Mouse (Mus musculus): ENCODE results near the gene 2900026A02Rik. TPM values are rescaled to one million over a fixed set of nuclear protein-coding genes. Genes with fewer than 3 reads are reported as not detected.

The 2900026A02Rik gene
- polyA plus RNA-seq, 1 experiment from 2014 or later, result 7.2 TPM

GRCm38 (mm10) chr5:113225271-113225670 is 4.2 kb upstream of the 2900026A02Rik start:
- no peak for ATAC-seq (ENCODE audit: low FRiP score, low TSS enrichment)
- WGBS, result 13% methylated on average over 10 of the region's 10 CpGs
- Histone ChIP-seq H3K27ac (ENCODE audit: low read length) (no peak overlapping the region), H3K4me2 (replicated peaks; ENCODE audit: low read depth, low read length) (peak overlapping the region; percentile 57; the same call in 1 of the 2 replicates), H3K27me3 (ENCODE audit: insufficient read depth, low read length) (no peaks in the 10 kb centered on the region), H3K4me3 (ENCODE audit: low read length) (no peak overlapping the region), H3K4me1 (ENCODE audit: insufficient read depth, low read length) (peaks cover 17% of the 10 kb centered on the region), H3K36me3 (ENCODE audit: insufficient read depth, low read length) (no peaks in the 10 kb centered on the region), H3K9me3 (ENCODE audit: low read length) (no peaks in the 10 kb centered on the region; the same call in 1 of the 2 replicates), H3K9ac (replicated peaks; ENCODE audit: low read length) (no peak overlapping the region)

- peaks cover 28% of the 10 kb centered on the region for H3K4me1 ChIP-seq (ENCODE audit: insufficient read depth, low read length)
- H3K27me3 ChIP-seq (ENCODE audit: insufficient read depth, low read length), result no peaks in the 10 kb centered on the region
- ATAC-seq (ENCODE audit: low FRiP score, low TSS enrichment), result no peak
- no peak overlapping the region for H3K4me2 ChIP-seq (replicated peaks; ENCODE audit: low read depth, low read length)
- H3K27ac ChIP-seq (ENCODE audit: low read length), result no peak overlapping the region
- no peaks in the 10 kb centered on the region for H3K36me3 ChIP-seq (ENCODE audit: insufficient read depth, low read length)
- WGBS, result 51% methylated on average over 4 of the region's 4 CpGs
- H3K4me3 ChIP-seq (ENCODE audit: low read length), result no peak overlapping the region
- H3K9me3 ChIP-seq (ENCODE audit: low read length), result no peaks in the 10 kb centered on the region; the same call in 1 of the 2 replicates
- no peak overlapping the region for H3K9ac ChIP-seq (replicated peaks; ENCODE audit: low read length)
These were observed 2.9 kb upstream of the 2900026A02Rik start for GRCm38 (mm10) chr5:113223888-113224287.

GRCm38 (mm10) chr5:113220383-113221146 is 471 bp downstream of the 2900026A02Rik start:
- Histone ChIP-seq H3K9ac (replicated peaks; ENCODE audit: low read length) (peak overlapping the region; percentile 75), H3K4me2 (replicated peaks; ENCODE audit: low read depth, low read length) (peak overlapping the region; percentile 90), H3K4me3 (ENCODE audit: low read length) (peak overlapping the region; percentile 75), H3K36me3 (ENCODE audit: insufficient read depth, low read length) (no peaks in the 10 kb centered on the region), H3K4me1 (ENCODE audit: insufficient read depth, low read length) (peaks cover 44% of the 10 kb centered on the region), H3K27ac (ENCODE audit: low read length) (peak overlapping the region; percentile 88), H3K27me3 (ENCODE audit: insufficient read depth, low read length) (no peaks in the 10 kb centered on the region), H3K9me3 (ENCODE audit: low read length) (no peaks in the 10 kb centered on the region; the same call in 1 of the 2 replicates)
- 2% methylated on average over 62 of the region's 64 CpGs for WGBS
- ATAC-seq (ENCODE audit: low FRiP score, low TSS enrichment), result peak; percentile 52

- 42% methylated on average over 7 of the region's 7 CpGs for WGBS
- H3K27ac ChIP-seq (ENCODE audit: low read length), result no peak overlapping the region
- peaks cover 41% of the 10 kb centered on the region for H3K4me1 ChIP-seq (ENCODE audit: insufficient read depth, low read length)
- no peak overlapping the region for H3K9ac ChIP-seq (replicated peaks; ENCODE audit: low read length)
- no peak for ATAC-seq (ENCODE audit: low FRiP score, low TSS enrichment)
- no peaks in the 10 kb centered on the region for H3K36me3 ChIP-seq (ENCODE audit: insufficient read depth, low read length)
- no peaks in the 10 kb centered on the region; the same call in 1 of the 2 replicates for H3K9me3 ChIP-seq (ENCODE audit: low read length)
- peak overlapping the region; percentile 75 for H3K4me3 ChIP-seq (ENCODE audit: low read length)
- no peaks in the 10 kb centered on the region for H3K27me3 ChIP-seq (ENCODE audit: insufficient read depth, low read length)
- H3K4me2 ChIP-seq (replicated peaks; ENCODE audit: low read depth, low read length), result peak overlapping the region; percentile 90
These were observed 1.2 kb downstream of the 2900026A02Rik start for GRCm38 (mm10) chr5:113219876-113220275.

- no peak overlapping the region for H3K4me3 ChIP-seq (ENCODE audit: low read length)
- no peaks in the 10 kb centered on the region for H3K36me3 ChIP-seq (ENCODE audit: insufficient read depth, low read length)
- peaks cover 43% of the 10 kb centered on the region for H3K4me1 ChIP-seq (ENCODE audit: insufficient read depth, low read length)
- H3K9ac ChIP-seq (replicated peaks; ENCODE audit: low read length), result no peak overlapping the region
- H3K27ac ChIP-seq (ENCODE audit: low read length), result no peak overlapping the region; the same call in 1 of the 2 replicates
- no peaks in the 10 kb centered on the region for H3K27me3 ChIP-seq (ENCODE audit: insufficient read depth, low read length)
- 64% methylated on average over 6 of the region's 6 CpGs for WGBS
- H3K4me2 ChIP-seq (replicated peaks; ENCODE audit: low read depth, low read length), result no peak overlapping the region; the same call in 1 of the 2 replicates
- H3K9me3 ChIP-seq (ENCODE audit: low read length), result no peaks in the 10 kb centered on the region; the same call in 1 of the 2 replicates
- ATAC-seq (ENCODE audit: low FRiP score, low TSS enrichment), result no peak
These were observed 1.6 kb downstream of the 2900026A02Rik start for GRCm38 (mm10) chr5:113219450-113219849.

GRCm38 (mm10) chr5:113218617-113219235 is 2.3 kb downstream of the 2900026A02Rik start:
- Histone ChIP-seq H3K36me3 (ENCODE audit: insufficient read depth, low read length) (no peaks in the 10 kb centered on the region), H3K4me2 (replicated peaks; ENCODE audit: low read depth, low read length) (no peak overlapping the region; the same call in 1 of the 2 replicates), H3K4me3 (ENCODE audit: low read length) (no peak overlapping the region), H3K9ac (replicated peaks; ENCODE audit: low read length) (peak overlapping the region; percentile 19; the same call in 1 of the 2 replicates), H3K9me3 (ENCODE audit: low read length) (no peaks in the 10 kb centered on the region; the same call in 1 of the 2 replicates), H3K27me3 (ENCODE audit: insufficient read depth, low read length) (no peaks in the 10 kb centered on the region), H3K27ac (ENCODE audit: low read length) (peak overlapping the region; percentile 28; the same call in 1 of the 2 replicates), H3K4me1 (ENCODE audit: insufficient read depth, low read length) (peaks cover 47% of the 10 kb centered on the region)
- WGBS, result 28% methylated on average over 17 of the region's 17 CpGs
- ATAC-seq (ENCODE audit: low FRiP score, low TSS enrichment), result no peak

- peaks cover 56% of the 10 kb centered on the region for H3K4me1 ChIP-seq (ENCODE audit: insufficient read depth, low read length)
- WGBS, result 61% methylated on average over 12 of the region's 12 CpGs
- H3K27ac ChIP-seq (ENCODE audit: low read length), result peak overlapping the region; percentile 72
These were observed 4.0 kb downstream of the 2900026A02Rik start for GRCm38 (mm10) chr5:113217076-113217475.

GRCm38 (mm10) chr5:113216328-113216960 is 4.6 kb downstream of the 2900026A02Rik start:
- WGBS, result 43% methylated on average over 14 of the region's 14 CpGs
- H3K9me3 ChIP-seq (ENCODE audit: low read length), result no peaks in the 10 kb centered on the region; the same call in 1 of the 2 replicates
- no peaks in the 10 kb centered on the region for H3K27me3 ChIP-seq (ENCODE audit: insufficient read depth, low read length)
- H3K4me1 ChIP-seq (ENCODE audit: insufficient read depth, low read length), result peaks cover 58% of the 10 kb centered on the region
- H3K36me3 ChIP-seq (ENCODE audit: insufficient read depth, low read length), result no peaks in the 10 kb centered on the region
- no peak overlapping the region for H3K4me3 ChIP-seq (ENCODE audit: low read length)
- peak overlapping the region; percentile 72 for H3K27ac ChIP-seq (ENCODE audit: low read length)
- H3K9ac ChIP-seq (replicated peaks; ENCODE audit: low read length), result peak overlapping the region; percentile 12; the same call in 1 of the 2 replicates
- H3K4me2 ChIP-seq (replicated peaks; ENCODE audit: low read depth, low read length), result 0 out of 2 replicates have a peak overlapping the region, but pooled peaks have one; percentile 18
- no peak for ATAC-seq (ENCODE audit: low FRiP score, low TSS enrichment)

More at GRCm38 (mm10) chr5:113217076-113217475, 4.0 kb downstream of the 2900026A02Rik start:
- Histone ChIP-seq H3K9ac (replicated peaks; ENCODE audit: low read length) (peak overlapping the region; percentile 12; the same call in 1 of the 2 replicates), H3K4me3 (ENCODE audit: low read length) (no peak overlapping the region), H3K4me2 (replicated peaks; ENCODE audit: low read depth, low read length) (0 out of 2 replicates have a peak overlapping the region, but pooled peaks have one; percentile 18), H3K27me3 (ENCODE audit: insufficient read depth, low read length) (no peaks in the 10 kb centered on the region), H3K9me3 (ENCODE audit: low read length) (no peaks in the 10 kb centered on the region; the same call in 1 of the 2 replicates), H3K36me3 (ENCODE audit: insufficient read depth, low read length) (no peaks in the 10 kb centered on the region)
- ATAC-seq (ENCODE audit: low FRiP score, low TSS enrichment), result no peak

- Histone ChIP-seq H3K4me2 (replicated peaks; ENCODE audit: low read depth, low read length) (no peak overlapping the region), H3K27me3 (ENCODE audit: insufficient read depth, low read length) (no peaks in the 10 kb centered on the region), H3K9me3 (ENCODE audit: low read length) (no peaks in the 10 kb centered on the region), H3K27ac (ENCODE audit: low read length) (no peak overlapping the region), H3K4me3 (ENCODE audit: low read length) (no peak overlapping the region), H3K4me1 (ENCODE audit: insufficient read depth, low read length) (peaks cover 61% of the 10 kb centered on the region), H3K9ac (replicated peaks; ENCODE audit: low read length) (no peak overlapping the region), H3K36me3 (ENCODE audit: insufficient read depth, low read length) (no peaks in the 10 kb centered on the region)
- 77% methylated on average over 9 of the region's 9 CpGs for WGBS
- ATAC-seq (ENCODE audit: low FRiP score, low TSS enrichment), result no peak
These were observed 5.4 kb downstream of the 2900026A02Rik start for GRCm38 (mm10) chr5:113215610-113216011.
